Mouse (Mus musculus): Measurements from ENCODE around the gene Adsl. TPM values are rescaled to one million over a fixed set of nuclear protein-coding genes. Genes with fewer than 3 reads are reported as not detected.

The Adsl gene
- polyA plus RNA-seq, 1 experiment from 2014 or later, result 186 TPM

- whole genome bisulfite sequencing, result 61% methylated on average over 10 of the region's 10 CpGs
- Histone ChIP-seq H3K27me3 (no peaks in the 10 kb centered on the region), H3K27ac (no peak overlapping the region), H3K9me3 (no peaks in the 10 kb centered on the region), H3K9ac (replicated peaks) (no peak overlapping the region), H3K4me2 (no peak overlapping the region), H3K4me1 (replicated peaks) (no peaks in the 10 kb centered on the region), H3K36me3 (peaks cover 70% of the 10 kb centered on the region), H3K4me3 (replicated peaks) (no peak overlapping the region)
- no peak for ATAC-seq (ENCODE audit: insufficient number of reproducible peaks, insufficient read depth, low FRiP score, low TSS enrichment, low read depth)
Observed at GRCm38 (mm10) chr15:81008689-81009123, 60.4 kb downstream of the Adsl start.

- ATAC-seq (ENCODE audit: insufficient number of reproducible peaks, insufficient read depth, low FRiP score, low TSS enrichment, low read depth), result no peak
- Histone ChIP-seq H3K4me2 (no peak overlapping the region), H3K36me3 (peaks cover 81% of the 10 kb centered on the region), H3K4me1 (replicated peaks) (no peaks in the 10 kb centered on the region), H3K27me3 (no peaks in the 10 kb centered on the region), H3K9ac (replicated peaks) (no peak overlapping the region), H3K9me3 (no peaks in the 10 kb centered on the region), H3K4me3 (replicated peaks) (no peak overlapping the region), H3K27ac (no peak overlapping the region)
- 70% methylated on average over 7 of the region's 7 CpGs for WGBS
Observed at GRCm38 (mm10) chr15:81010114-81010513, 61.8 kb downstream of the Adsl start.

GRCm38 (mm10) chr15:81011523-81011922, 63.2 kb downstream of the Adsl start:
- 57% methylated on average over 3 of the region's 3 CpGs for WGBS
- H3K27ac ChIP-seq, result no peak overlapping the region
- H3K27me3 ChIP-seq, result no peaks in the 10 kb centered on the region
- no peak overlapping the region for H3K4me2 ChIP-seq
- H3K4me3 ChIP-seq (replicated peaks), result no peak overlapping the region
- ATAC-seq (ENCODE audit: insufficient number of reproducible peaks, insufficient read depth, low FRiP score, low TSS enrichment, low read depth), result no peak
- H3K4me1 ChIP-seq (replicated peaks), result no peaks in the 10 kb centered on the region
- no peak overlapping the region; the same call in 1 of the 2 replicates for H3K9ac ChIP-seq (replicated peaks)
- H3K36me3 ChIP-seq, result peaks cover 90% of the 10 kb centered on the region
- H3K9me3 ChIP-seq, result no peaks in the 10 kb centered on the region

- Histone ChIP-seq H3K4me3 (replicated peaks) (no peak overlapping the region), H3K4me1 (replicated peaks) (no peaks in the 10 kb centered on the region), H3K27ac (no peak overlapping the region), H3K4me2 (no peak overlapping the region), H3K9me3 (no peaks in the 10 kb centered on the region), H3K36me3 (peaks cover 92% of the 10 kb centered on the region), H3K27me3 (no peaks in the 10 kb centered on the region), H3K9ac (replicated peaks) (no peak overlapping the region)
- 86% methylated on average over 4 of the region's 4 CpGs for WGBS
- ATAC-seq (ENCODE audit: insufficient number of reproducible peaks, insufficient read depth, low FRiP score, low TSS enrichment, low read depth), result no peak
Observed at GRCm38 (mm10) chr15:81012359-81012758, 64.1 kb downstream of the Adsl start.

GRCm38 (mm10) chr15:81013186-81013585, 64.9 kb downstream of the Adsl start:
- Histone ChIP-seq H3K27ac (no peak overlapping the region), H3K27me3 (no peaks in the 10 kb centered on the region), H3K4me1 (replicated peaks) (no peaks in the 10 kb centered on the region), H3K36me3 (peaks cover 97% of the 10 kb centered on the region), H3K9me3 (no peaks in the 10 kb centered on the region), H3K4me3 (replicated peaks) (no peak overlapping the region), H3K4me2 (no peak overlapping the region), H3K9ac (replicated peaks) (no peak overlapping the region)
- no peak for ATAC-seq (ENCODE audit: insufficient number of reproducible peaks, insufficient read depth, low FRiP score, low TSS enrichment, low read depth)
- WGBS, result 85% methylated on average over 7 of the region's 7 CpGs

GRCm38 (mm10) chr15:81015068-81015744, 66.9 kb downstream of the Adsl start:
- H3K9me3 ChIP-seq, result no peaks in the 10 kb centered on the region
- H3K4me1 ChIP-seq (replicated peaks), result no peaks in the 10 kb centered on the region
- H3K4me3 ChIP-seq (replicated peaks), result no peak overlapping the region
- no peak overlapping the region for H3K9ac ChIP-seq (replicated peaks)
- WGBS, result 90% methylated on average over 5 of the region's 5 CpGs
- H3K4me2 ChIP-seq, result no peak overlapping the region
- H3K36me3 ChIP-seq, result peaks cover 99% of the 10 kb centered on the region
- H3K27me3 ChIP-seq, result no peaks in the 10 kb centered on the region
- no peak for ATAC-seq (ENCODE audit: insufficient number of reproducible peaks, insufficient read depth, low FRiP score, low TSS enrichment, low read depth)
- no peak overlapping the region for H3K27ac ChIP-seq

- Histone ChIP-seq H3K4me3 (replicated peaks) (no peak overlapping the region), H3K36me3 (peaks cover 99% of the 10 kb centered on the region), H3K4me2 (no peak overlapping the region), H3K27ac (no peak overlapping the region), H3K4me1 (replicated peaks) (no peaks in the 10 kb centered on the region), H3K9ac (replicated peaks) (no peak overlapping the region), H3K9me3 (no peaks in the 10 kb centered on the region), H3K27me3 (no peaks in the 10 kb centered on the region)
- WGBS, result 91% methylated on average over 10 of the region's 10 CpGs
- no peak for ATAC-seq (ENCODE audit: insufficient number of reproducible peaks, insufficient read depth, low FRiP score, low TSS enrichment, low read depth)
Observed at GRCm38 (mm10) chr15:81016488-81016887, 68.2 kb downstream of the Adsl start.

GRCm38 (mm10) chr15:81017308-81017707, 69.0 kb downstream of the Adsl start:
- no peak for ATAC-seq (ENCODE audit: insufficient number of reproducible peaks, insufficient read depth, low FRiP score, low TSS enrichment, low read depth)
- H3K4me2 ChIP-seq, result no peak overlapping the region
- no peak overlapping the region for H3K9ac ChIP-seq (replicated peaks)
- H3K4me1 ChIP-seq (replicated peaks), result no peaks in the 10 kb centered on the region
- H3K36me3 ChIP-seq, result peaks cover 99% of the 10 kb centered on the region
- H3K27ac ChIP-seq, result no peak overlapping the region
- WGBS, result 88% methylated on average over 7 of the region's 7 CpGs
- H3K4me3 ChIP-seq (replicated peaks), result no peak overlapping the region
- no peaks in the 10 kb centered on the region for H3K27me3 ChIP-seq
- no peaks in the 10 kb centered on the region for H3K9me3 ChIP-seq

Small RNA genes within 50 kb of the gene (microRNA-seq; reads per million reads assigned to microRNA genes)
- 16.5 reads per million, percentile 30 among the genes with 10 or more reads in this experiment for gene Mir5113

Other genes starting within 250 kb of the Adsl start
- gene Tnrc6b, start 237.2 kb upstream of the Adsl start, polyA plus RNA-seq (2016; fragmentation: Nextera tagmentation; extraction: Ambion mirVana), result 36.7 and 41.0 TPM in 2 replicates
- gene Sgsm3, start 29.3 kb downstream of the Adsl start, polyA plus RNA-seq (2016; fragmentation: Nextera tagmentation; extraction: Ambion mirVana), result 27.1 and 28.1 TPM in 2 replicates
- gene Mrtfa, start 242.3 kb downstream of the Adsl start, polyA plus RNA-seq (2016; fragmentation: Nextera tagmentation; extraction: Ambion mirVana), result 20.0 and 22.2 TPM in 2 replicates